Mouse (Mus musculus) right cerebral cortex, postnatal 14 days (tissue): ENCODE results near the gene Lbhd1.
"Not testable (repeated sequence)": the region's sequence is repeated elsewhere in the genome, so short reads cannot be mapped to it uniquely, and the experiment has no call there.

Experiments
- DNase-seq: peaks from one replicate; pipeline ENCODE4 v3.0.0; 2022

The Lbhd1 gene

GRCm38 (mm10) chr19:8872266-8872840, 11.2 kb upstream of the Lbhd1 start:
- DNase-seq = no peak

GRCm38 (mm10) chr19:8875031-8875430, 8.5 kb upstream of the Lbhd1 start:
- no peak for DNase-seq

DNA sequence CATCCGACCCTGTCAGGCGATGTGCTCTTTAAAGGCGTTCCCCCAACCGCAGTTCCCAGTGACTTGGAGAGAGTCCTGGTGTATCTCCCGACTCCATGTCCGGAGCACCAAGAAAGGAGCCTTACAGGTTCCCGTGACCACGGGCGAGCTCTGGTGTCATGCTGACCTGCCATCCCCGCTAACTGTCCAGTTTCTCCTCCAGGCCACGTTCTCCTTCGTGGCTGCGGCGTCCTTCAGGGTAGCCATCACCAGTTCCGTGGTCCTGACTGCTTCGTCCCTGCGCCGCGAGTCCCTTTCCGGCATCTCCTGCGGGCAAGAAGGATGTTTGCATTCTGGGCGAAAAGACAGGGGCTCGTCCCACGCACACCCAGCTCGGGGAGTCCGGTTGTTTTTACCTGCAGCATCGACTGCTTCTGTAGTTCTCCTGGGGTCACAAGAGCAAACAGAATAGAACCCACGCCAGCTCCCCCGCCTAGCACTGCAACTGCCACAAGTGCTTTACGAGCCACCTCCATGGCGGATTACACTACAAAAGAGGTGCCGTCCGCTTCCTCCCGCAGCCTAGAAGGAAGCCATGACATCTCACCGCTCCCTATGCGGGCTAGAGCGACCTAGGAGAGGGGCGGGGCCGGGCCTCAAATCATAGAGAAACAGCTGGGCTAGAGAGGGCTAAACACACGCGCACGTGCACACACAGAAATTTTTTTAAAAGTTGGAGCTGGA, 3.1 kb upstream of the Lbhd1 start, which contains the start of gene Uqcc3:
Gene Uqcc3, minus strand, starts transcription at position 613 of the 723 bp plus-strand sequence.
- peak; percentile 85 for DNase-seq

- no peak for DNase-seq
Observed at GRCm38 (mm10) chr19:8881034-8881392, 2.5 kb upstream of the Lbhd1 start.

GRCm38 (mm10) chr19:8886916-8887584, 3.5 kb downstream of the Lbhd1 start:
- no peak for DNase-seq

GRCm38 (mm10) chr19:8887585-8888463, 4.3 kb downstream of the Lbhd1 start:
- no peak for DNase-seq

- DNase-seq = peak; percentile 94
Observed at GRCm38 (mm10) chr19:8888511-8889385, 5.2 kb downstream of the Lbhd1 start, which contains the start of the genes 1810009A15Rik and Gm49416. TSS of gene 1810009A15Rik (plus strand) at chr19:8888853. TSS of gene Gm49416 (plus strand) at chr19:8888926.

- peak; percentile 81 for DNase-seq
Observed at GRCm38 (mm10) chr19:8892829-8893766, 9.6 kb downstream of the Lbhd1 start, which contains the start of gene Ints5. TSS of gene Ints5 (plus strand) at chr19:8893005.

DNA sequence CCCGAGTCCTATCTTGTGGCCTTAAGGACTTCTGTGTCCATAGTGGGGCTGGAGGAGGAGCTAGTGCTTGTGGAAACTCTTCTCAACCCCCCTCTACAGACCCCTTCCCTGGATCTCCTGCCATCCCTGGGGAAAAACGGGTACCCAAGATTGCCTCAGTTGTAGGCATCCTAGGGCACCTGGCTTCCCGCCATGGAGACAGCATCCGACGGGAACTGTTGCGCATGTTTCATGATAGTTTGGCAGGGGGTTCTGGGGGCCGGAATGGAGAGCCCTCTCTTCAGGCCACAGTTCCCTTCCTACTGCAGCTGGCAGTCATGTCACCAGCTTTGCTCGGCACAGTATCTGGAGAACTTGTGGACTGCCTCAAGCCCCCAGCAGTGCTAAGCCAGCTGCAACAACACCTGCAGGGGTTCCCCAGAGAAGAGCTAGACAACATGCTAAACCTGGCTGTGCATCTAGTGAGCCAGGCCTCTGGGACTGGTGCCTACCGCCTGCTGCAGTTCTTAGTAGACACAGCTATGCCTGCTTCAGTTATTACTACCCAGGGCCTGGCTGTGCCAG, 11.9 kb downstream of the Lbhd1 start:
- no peak for DNase-seq

DNA sequence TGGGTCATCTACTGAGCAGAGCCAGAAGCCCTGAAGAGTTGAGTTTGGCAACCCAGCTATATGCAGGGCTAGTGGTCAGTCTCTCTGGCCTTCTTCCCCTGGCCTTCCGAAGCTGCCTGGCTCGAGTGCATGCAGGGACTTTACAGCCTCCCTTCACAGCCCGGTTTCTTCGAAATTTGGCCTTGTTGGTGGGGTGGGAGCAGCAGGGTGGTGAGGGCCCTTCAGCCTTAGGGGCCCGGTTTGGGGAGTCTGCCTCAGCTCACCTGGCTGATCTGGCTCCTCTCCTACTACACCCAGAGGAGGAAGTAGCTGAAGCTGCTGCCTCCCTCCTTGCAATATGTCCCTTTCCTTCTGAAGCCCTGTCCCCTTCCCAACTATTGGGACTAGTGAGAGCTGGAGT, 12.7 kb downstream of the Lbhd1 start:
- not testable (repeated sequence) for DNase-seq

DNA sequence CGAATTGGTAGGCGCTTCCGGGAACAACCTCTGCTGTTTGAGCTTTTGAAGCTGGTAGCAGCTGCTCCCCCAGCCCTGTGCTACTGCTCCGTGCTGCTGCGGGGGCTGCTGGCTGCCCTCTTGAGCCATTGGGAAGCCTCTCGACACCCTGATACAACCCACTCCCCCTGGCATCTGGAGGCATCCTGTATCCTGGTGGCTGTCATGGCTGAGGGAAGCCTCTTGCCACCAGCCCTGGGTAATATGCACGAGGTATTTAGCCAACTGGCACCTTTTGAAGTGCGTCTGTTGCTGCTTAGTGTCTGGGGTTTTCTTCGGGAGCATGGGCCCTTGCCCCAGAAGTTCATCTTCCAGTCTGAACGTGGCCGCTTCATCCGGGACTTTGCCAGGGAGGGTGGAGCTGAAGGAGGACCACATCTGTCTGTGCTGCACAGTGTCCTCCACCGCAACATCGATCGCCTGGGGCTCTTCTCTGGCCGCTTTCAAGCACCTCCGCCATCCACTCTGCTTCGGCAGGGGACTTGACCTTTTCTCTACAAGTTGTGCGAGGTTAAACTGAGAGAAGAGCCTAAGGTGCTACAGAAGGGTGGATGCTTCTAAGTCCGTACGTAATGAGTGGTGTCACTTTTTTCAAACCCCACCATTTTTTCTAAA, 13.8 kb downstream of the Lbhd1 start:
- DNase-seq = peak; percentile 40

- peak; percentile 95 for DNase-seq
Observed at GRCm38 (mm10) chr19:8897865-8898495, 14.4 kb downstream of the Lbhd1 start, which contains the start of gene Ganab. TSS of gene Ganab (plus strand) at chr19:8898071.

DNA sequence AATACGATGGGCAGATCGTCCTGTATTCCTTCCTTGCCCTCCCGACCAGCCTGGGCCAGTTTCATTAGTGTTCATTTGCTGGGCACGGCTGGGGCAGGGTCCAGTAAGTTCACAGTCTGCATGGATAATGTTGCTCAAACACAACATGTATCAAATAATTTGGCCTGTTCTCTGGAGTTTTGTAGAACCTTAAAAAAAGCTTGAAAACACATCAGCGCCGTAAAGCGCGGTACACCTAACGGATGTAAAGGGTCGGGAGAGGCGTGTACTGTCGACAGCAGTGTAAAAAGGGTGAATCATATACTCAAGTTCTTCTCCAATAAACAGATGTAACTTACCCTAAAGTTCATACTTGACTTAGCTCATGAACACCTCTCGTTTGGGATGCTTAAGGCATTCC, 15.0 kb downstream of the Lbhd1 start:
- no peak for DNase-seq

- no peak for DNase-seq
Observed at GRCm38 (mm10) chr19:8899079-8899478, 15.5 kb downstream of the Lbhd1 start.

- no peak for DNase-seq
Observed at GRCm38 (mm10) chr19:8903412-8903811, 19.9 kb downstream of the Lbhd1 start.

DNA sequence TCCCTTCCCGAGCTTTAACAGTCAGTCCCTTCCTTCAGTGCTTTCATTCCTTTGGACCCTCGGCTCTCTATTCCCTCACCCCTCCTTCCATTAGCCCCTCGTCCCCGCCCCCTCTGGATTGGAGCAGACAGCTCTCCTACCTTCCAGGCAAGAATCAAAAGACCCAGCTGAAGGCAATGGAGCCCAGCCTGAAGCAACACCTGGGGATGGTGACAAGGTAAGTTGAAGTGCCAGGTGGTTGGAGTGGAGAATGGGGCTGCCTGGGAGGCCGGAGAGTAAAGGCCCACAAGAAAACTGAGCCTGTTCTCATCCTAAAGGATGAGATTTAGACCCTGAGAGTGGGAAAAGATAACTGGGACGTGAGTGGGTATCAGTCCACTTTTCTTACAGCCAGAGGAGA, 25.0 kb downstream of the Lbhd1 start:
- DNase-seq = no peak

DNA sequence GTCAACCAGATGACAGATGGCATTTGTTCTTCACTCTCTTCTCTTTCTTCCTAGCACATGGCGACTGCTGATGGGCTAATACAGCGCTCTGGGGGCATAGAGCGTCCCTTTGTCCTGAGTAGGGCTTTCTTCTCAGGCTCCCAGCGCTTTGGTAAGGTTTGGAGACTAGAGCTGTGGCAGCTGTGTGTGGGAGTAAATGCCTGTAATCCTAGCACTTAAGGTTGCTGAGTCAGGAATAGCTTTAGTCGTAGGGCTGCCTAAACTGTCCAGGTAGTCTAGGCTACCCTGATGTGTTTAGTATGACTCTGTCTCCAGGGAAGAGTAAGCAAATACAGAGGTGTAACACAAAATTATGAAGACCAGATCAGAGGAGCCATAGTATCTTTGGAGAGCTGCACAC, 28.3 kb downstream of the Lbhd1 start:
- DNase-seq = no peak

DNA sequence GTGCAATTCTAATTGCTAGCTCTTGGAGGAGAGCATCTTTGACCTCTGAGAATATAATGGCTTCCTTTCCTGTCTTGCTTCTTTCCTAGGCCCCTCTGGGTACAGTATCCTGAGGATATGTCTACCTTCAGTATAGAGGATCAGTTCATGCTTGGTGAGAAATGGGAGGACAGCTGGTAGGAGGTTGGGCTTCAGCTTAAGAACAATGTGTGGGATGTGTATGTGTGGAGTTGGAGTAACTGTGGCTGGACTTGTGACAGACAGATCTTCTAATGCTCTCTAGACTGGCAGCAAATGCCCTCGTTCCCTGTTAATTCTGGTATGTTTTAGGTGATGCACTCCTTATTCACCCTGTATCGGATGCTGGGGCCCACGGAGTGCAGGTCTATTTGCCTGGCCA, 30.7 kb downstream of the Lbhd1 start:
- no peak for DNase-seq

- DNase-seq = no peak
Observed at GRCm38 (mm10) chr19:8919000-8919399, 35.5 kb downstream of the Lbhd1 start.
